ENCODE assay signal across 19 mouse cellular contexts in the genomic region with DNA sequence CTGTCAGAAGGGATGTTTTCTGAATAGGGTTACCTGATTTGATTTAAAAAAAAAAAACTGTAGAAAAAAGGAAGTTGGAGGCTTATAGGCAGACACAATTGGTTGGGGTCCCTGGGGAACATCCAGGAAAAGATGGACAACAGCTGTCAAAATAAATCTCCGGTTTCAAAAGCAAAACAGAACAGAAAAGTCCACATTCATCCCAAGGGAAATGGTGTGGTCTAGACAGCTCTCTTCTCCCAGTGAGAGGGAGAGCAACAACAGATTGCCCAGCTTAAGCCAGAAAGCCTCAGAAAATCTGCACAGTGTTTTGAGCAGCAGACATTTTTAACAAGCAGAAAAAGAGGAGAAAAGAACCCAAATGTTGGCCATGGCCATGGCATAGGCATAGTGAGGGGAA.
DNase-seq lines count a peak whose midpoint lies in the region; ATAC-seq and TF ChIP-seq lines count a peak whose summit lies in the region.
"Had no signal": no experiment of that assay in that cellular context is flagged by ENCODE, and none has a peak within 500 bp of the region (broad histone marks: within the 10 kb centered on the region; RNA-seq: fewer than 3 reads in every experiment).

No protein-coding gene starts in this region.

- no peaks in the 10 kb centered on the region for H3K4me1 ChIP-seq in heart, embryonic 12.5 days (replicated peaks)
- no peaks in the 10 kb centered on the region for H3K4me1 ChIP-seq in kidney, adult 2 months (ENCODE audit: control insufficient read depth, insufficient read depth, low read length)
- H3K4me1 ChIP-seq: heart, embryonic 15.5 days had no signal

- H3K9ac ChIP-seq in heart, embryonic 12.5 days = no peak overlapping the region
- H3K9ac ChIP-seq: heart, embryonic 15.5 days; liver, postnatal 0 days had no signal

- H3K36me3 ChIP-seq in heart, embryonic 12.5 days = no peaks in the 10 kb centered on the region
- H3K36me3 ChIP-seq in kidney, adult 2 months (ENCODE audit: control insufficient read depth, insufficient read depth, low read length) = no peaks in the 10 kb centered on the region
- H3K36me3 ChIP-seq: heart, embryonic 15.5 days had no signal

- TF ChIP-seq CTCF in kidney, adult 2 months (conservative IDR thresholded peaks at IDR 0.05; ENCODE audit: insufficient read depth, insufficient read length, low read depth, low read length) = no peak
- TF ChIP-seq CTCF in brain, embryonic 14.5 days (IDR thresholded peaks at IDR 0.05; ENCODE audit: borderline replicate concordance, extremely low read depth, insufficient read depth, insufficient read length) = no peak

- H3K27ac ChIP-seq in heart, embryonic 12.5 days (ENCODE audit: poor library complexity, severe bottlenecking) = no peak overlapping the region
- no peak overlapping the region for H3K27ac ChIP-seq in kidney, adult 2 months (ENCODE audit: insufficient read depth, low read depth, low read length)
- H3K27ac ChIP-seq: heart, embryonic 15.5 days had no signal

- peak; percentile 93 for DNase-seq in heart, adult 11 months
- DNase-seq in kidney, adult 2 months = peak; percentile 15
- DNase-seq in kidney, adult 11 months = no peak
- peak; percentile 31 for DNase-seq in brain, embryonic 14.5 days (ENCODE audit: low read depth)
- peak; percentile 13 to 25 for DNase-seq in heart, postnatal 10 days
- DNase-seq in cerebellum, postnatal 36 days = no peak
- DNase-seq in left cerebral cortex, adult 11 months (ENCODE audit: low spot score) = no peak
- DNase-seq: adrenal gland, postnatal 10 days; cerebellum, adult 2 months; gastrocnemius, postnatal 10 days; kidney, adult 8-10 months; kidney, postnatal 36 days; liver; liver, postnatal 0 days; lung, postnatal 14 days; right cerebral cortex, adult 18-20 months had no signal

- no peak for ATAC-seq in heart, embryonic 12.5 days (ENCODE audit: insufficient number of reproducible peaks, low FRiP score)
- ATAC-seq: liver, postnatal 0 days had no signal

- no peaks in the 10 kb centered on the region for H3K27me3 ChIP-seq in heart, embryonic 12.5 days (replicated peaks)
- no peaks in the 10 kb centered on the region for H3K27me3 ChIP-seq in kidney, adult 2 months (replicated peaks; ENCODE audit: control insufficient read depth, insufficient read depth, low read length)
- H3K27me3 ChIP-seq: heart, embryonic 15.5 days had no signal

- H3K9me3 ChIP-seq in heart, embryonic 12.5 days (replicated peaks) = no peaks in the 10 kb centered on the region; the same call in 1 of the 2 replicates
- H3K9me3 ChIP-seq: heart, embryonic 15.5 days had no signal

- H3K4me3 ChIP-seq in heart, embryonic 12.5 days = no peak overlapping the region
- H3K4me3 ChIP-seq in kidney, adult 2 months (ENCODE audit: insufficient read depth, low read depth, low read length) = no peak overlapping the region
- H3K4me3 ChIP-seq: erythroblast, embryonic 14.5 days; heart, embryonic 15.5 days had no signal

- WGBS in heart, embryonic 12.5 days = 42% methylated on average over 1 of the region's 1 CpGs
- WGBS in kidney, adult 2 months = 49% methylated on average over 1 of the region's 1 CpGs

- H3K4me2 ChIP-seq in heart, embryonic 12.5 days = no peak overlapping the region
- H3K4me2 ChIP-seq: heart, embryonic 15.5 days had no signal

- intact Hi-C loops in heart, postnatal 10 days (cut with DNase I) = no loop called here

- TF ChIP-seq POLR2A in kidney, adult 2 months (IDR thresholded peaks at IDR 0.05; ENCODE audit: low read depth, low read length) = no peak
- TF ChIP-seq POLR2A in brain, embryonic 14.5 days (IDR thresholded peaks at IDR 0.05; ENCODE audit: borderline replicate concordance, extremely low read depth, insufficient read depth, insufficient read length, poor library complexity, severe bottlenecking) = no peak

Comparison
In these comparisons a context has a peak if more than half of its experiments do, and no peak if none do; other contexts are left out.
1. DNase-seq: peak in heart, adult 11 months (single experiment), kidney, adult 2 months (single experiment), brain, embryonic 14.5 days (single experiment) and heart, postnatal 10 days (2 of 2); none in kidney, adult 11 months (single experiment), cerebellum, postnatal 36 days (0 of 2) and left cerebral cortex, adult 11 months (single experiment).